Mouse (Mus musculus) neural tube, embryonic 15.5 days (tissue): ENCODE results near the gene Olfr1333. TPM values are rescaled to one million over a fixed set of nuclear protein-coding genes. Genes with fewer than 3 reads are reported as not detected.
"Not testable (repeated sequence)": the region's sequence is repeated elsewhere in the genome, so short reads cannot be mapped to it uniquely, and the experiment has no call there.

Experiments used
- ATAC-seq: fragments of 200-750 bp; cut with Nextera tagmentation; 2 replicates; pipeline ENCODE4 v1.8.0; 2017; ENCODE audit warnings: mild to moderate bottlenecking, moderate TSS enrichment, moderate library complexity; ENCODE audit not compliant: low FRiP score
- H3K27ac ChIP-seq: fragments of 300-500 bp; sonication (generic); replicated peaks from 2 replicates; pipeline ENCODE4 v1.5.1; 2015; ENCODE audit warnings: mild to moderate bottlenecking, inconsistent platforms
- H3K27me3 ChIP-seq: fragments of 300-500 bp; sonication (generic); replicated peaks from 2 replicates; pipeline ENCODE4 v1.6.1; 2015; ENCODE audit warnings: inconsistent platforms
- H3K36me3 ChIP-seq: fragments of 300-500 bp; sonication (generic); 2 replicates; pipeline ENCODE4 v1.6.1; 2015; ENCODE audit warnings: inconsistent platforms
- H3K4me1 ChIP-seq: fragments of 300-500 bp; sonication (generic); 2 replicates; pipeline ENCODE4 v1.6.1; 2015; ENCODE audit warnings: inconsistent platforms
- H3K4me2 ChIP-seq: fragments of 300-500 bp; sonication (generic); 2 replicates; pipeline ENCODE4 v1.6.1; 2015; ENCODE audit warnings: inconsistent platforms, mild to moderate bottlenecking, moderate library complexity
- H3K4me3 ChIP-seq: fragments of 300-500 bp; sonication (generic); replicated peaks from 2 replicates; pipeline ENCODE4 v1.5.1; 2015; ENCODE audit warnings: mild to moderate bottlenecking, inconsistent platforms
- H3K9ac ChIP-seq: fragments of 300-500 bp; sonication (generic); replicated peaks from 2 replicates; pipeline ENCODE4 v1.6.1; 2015; ENCODE audit warnings: mild to moderate bottlenecking, inconsistent platforms
- H3K9me3 ChIP-seq: fragments of 300-500 bp; sonication (generic); replicated peaks from 2 replicates; pipeline ENCODE4 v1.6.1; 2016; ENCODE audit warnings: inconsistent platforms
- WGBS: fragments of 180-500 bp; shearing (Covaris S2); methylation state at CpG from one replicate; pipeline ENCODE4 v1.1.7; 2015; ENCODE audit warnings: mixed read lengths; 5-methylcytosine and 5-hydroxymethylcytosine counted together
- polyA plus RNA-seq: library from polyadenylated mRNA; unstranded; fragments of >200 nt; fragmentation: Nextera tagmentation; extraction: Ambion mirVana; gene quantifications from 2 replicates; pipeline ENCODE4 v1.2.1, GENCODE M21; 2015

Olfr1333 gene
- not detected in 2 replicates for polyA plus RNA-seq

GRCm38 (mm10) chr4:118836179-118836578, at the start of gene Olfr1333:
Gene Olfr1333, minus strand, starts transcription at chr4:118836279.
- H3K9me3 ChIP-seq = no peaks in the 10 kb centered on the region
- no peak within 1 kb of the TSS for H3K4me2 ChIP-seq
- no peak for ATAC-seq
- H3K36me3 ChIP-seq = no peaks in the 10 kb centered on the region
- H3K4me3 ChIP-seq = no peak within 1 kb of the TSS
- H3K27ac ChIP-seq = no peak within 1 kb of the TSS
- H3K27me3 ChIP-seq = no peaks in the 10 kb centered on the region
- H3K9ac ChIP-seq = no peak within 1 kb of the TSS
- no peaks in the 10 kb centered on the region for H3K4me1 ChIP-seq
- WGBS = 90% methylated on average over 1 of the region's 1 CpGs

- no peak for ATAC-seq
- Histone ChIP-seq H3K9ac (no peak overlapping the region), H3K36me3 (no peaks in the 10 kb centered on the region), H3K27me3 (no peaks in the 10 kb centered on the region), H3K4me3 (no peak overlapping the region), H3K27ac (no peak overlapping the region), H3K4me1 (no peaks in the 10 kb centered on the region), H3K9me3 (no peaks in the 10 kb centered on the region), H3K4me2 (no peak overlapping the region)
These were observed 31.5 kb upstream of the Olfr1333 start for GRCm38 (mm10) chr4:118867566-118867965.

- Histone ChIP-seq H3K4me2 (no peak within 1 kb of the TSS), H3K9me3 (no peaks in the 10 kb centered on the region)
These were observed 28.3 kb upstream of the Olfr1333 start, which contains the start of gene Olfr1331 for GRCm38 (mm10) chr4:118864349-118864748. Gene Olfr1331, plus strand, starts transcription at chr4:118864649.

GRCm38 (mm10) chr4:118862704-118863103, 26.6 kb upstream of the Olfr1333 start:
- no peak overlapping the region for H3K4me2 ChIP-seq
- no peaks in the 10 kb centered on the region for H3K27me3 ChIP-seq
- no peaks in the 10 kb centered on the region for H3K4me1 ChIP-seq
- ATAC-seq = no peak
- no peak overlapping the region for H3K9ac ChIP-seq
- no peak overlapping the region for H3K27ac ChIP-seq
- H3K36me3 ChIP-seq = no peaks in the 10 kb centered on the region
- H3K9me3 ChIP-seq = no peaks in the 10 kb centered on the region
- WGBS = 54% methylated on average over 4 of the region's 4 CpGs
- no peak overlapping the region for H3K4me3 ChIP-seq

More at GRCm38 (mm10) chr4:118864349-118864748, 28.3 kb upstream of the Olfr1333 start, which contains the start of gene Olfr1331:
- WGBS = 94% methylated on average over 1 of the region's 1 CpGs
- Histone ChIP-seq H3K27me3 (no peaks in the 10 kb centered on the region), H3K27ac (no peak within 1 kb of the TSS), H3K9ac (no peak within 1 kb of the TSS), H3K36me3 (no peaks in the 10 kb centered on the region), H3K4me1 (no peaks in the 10 kb centered on the region), H3K4me3 (no peak within 1 kb of the TSS)
- no peak for ATAC-seq

GRCm38 (mm10) chr4:118861791-118862190, 25.7 kb upstream of the Olfr1333 start:
- Histone ChIP-seq H3K9me3 (no peaks in the 10 kb centered on the region), H3K4me3 (no peak overlapping the region), H3K27ac (no peak overlapping the region), H3K27me3 (no peaks in the 10 kb centered on the region), H3K36me3 (no peaks in the 10 kb centered on the region), H3K4me1 (no peaks in the 10 kb centered on the region), H3K9ac (no peak overlapping the region), H3K4me2 (no peak overlapping the region)
- no peak for ATAC-seq
- 92% methylated on average over 1 of the region's 1 CpGs for WGBS

- no peak overlapping the region for H3K9ac ChIP-seq
- 83% methylated on average over 1 of the region's 1 CpGs for WGBS
- H3K9me3 ChIP-seq = no peaks in the 10 kb centered on the region
- H3K27ac ChIP-seq = no peak overlapping the region
- no peaks in the 10 kb centered on the region for H3K27me3 ChIP-seq
- H3K4me3 ChIP-seq = no peak overlapping the region
- no peak overlapping the region for H3K4me2 ChIP-seq
- no peaks in the 10 kb centered on the region for H3K36me3 ChIP-seq
- ATAC-seq = no peak
- H3K4me1 ChIP-seq = no peaks in the 10 kb centered on the region
These were observed 17.2 kb downstream of the Olfr1333 start for GRCm38 (mm10) chr4:118818921-118819320.

- no peak within 1 kb of the TSS for H3K27ac ChIP-seq
These were observed 26.2 kb downstream of the Olfr1333 start, which contains the start of gene Olfr1335 for GRCm38 (mm10) chr4:118809844-118810243. Gene Olfr1335, minus strand, starts transcription at chr4:118809944.

GRCm38 (mm10) chr4:118792796-118793195, 43.3 kb downstream of the Olfr1333 start:
- H3K36me3 ChIP-seq, H3K27me3 ChIP-seq, H3K9me3 ChIP-seq, H3K27ac ChIP-seq, H3K4me2 ChIP-seq, ATAC-seq, H3K9ac ChIP-seq, H3K4me1 ChIP-seq, H3K4me3 ChIP-seq: not testable (repeated sequence)

More at GRCm38 (mm10) chr4:118809844-118810243, 26.2 kb downstream of the Olfr1333 start, which contains the start of gene Olfr1335:
- 91% methylated on average over 4 of the region's 4 CpGs for WGBS
- Histone ChIP-seq H3K4me1 (no peaks in the 10 kb centered on the region), H3K36me3 (no peaks in the 10 kb centered on the region), H3K4me3 (no peak within 1 kb of the TSS), H3K9me3 (no peaks in the 10 kb centered on the region), H3K9ac (no peak within 1 kb of the TSS), H3K4me2 (no peak within 1 kb of the TSS), H3K27me3 (no peaks in the 10 kb centered on the region)
- ATAC-seq = no peak

GRCm38 (mm10) chr4:118782486-118782885, 53.6 kb downstream of the Olfr1333 start, which contains the start of gene Olfr1337:
Gene Olfr1337, minus strand, starts transcription at chr4:118782586.
- H3K4me2 ChIP-seq = no peak within 1 kb of the TSS
- H3K9ac ChIP-seq = no peak within 1 kb of the TSS
- no peaks in the 10 kb centered on the region for H3K36me3 ChIP-seq
- no peaks in the 10 kb centered on the region for H3K27me3 ChIP-seq
- WGBS = 77% methylated on average over 2 of the region's 2 CpGs
- H3K4me1 ChIP-seq = no peaks in the 10 kb centered on the region
- no peaks in the 10 kb centered on the region for H3K9me3 ChIP-seq
- H3K4me3 ChIP-seq = no peak within 1 kb of the TSS
- no peak for ATAC-seq
- no peak within 1 kb of the TSS for H3K27ac ChIP-seq

Other genes with a start within 250 kb of the Olfr1333 start
- 1.3 and 1.5 TPM in 2 replicates for gene Cfap57, start 215.5 kb downstream of the Olfr1333 start, polyA plus RNA-seq
- gene Ebna1bp2, start 215.5 kb downstream of the Olfr1333 start, polyA plus RNA-seq = 84.7 and 102 TPM in 2 replicates
- gene Olfr62, start 177.3 kb downstream of the Olfr1333 start, polyA plus RNA-seq = not detected in 2 replicates
- gene Olfr1342, start 143.5 kb downstream of the Olfr1333 start, polyA plus RNA-seq = not detected in 2 replicates
- not detected in 2 replicates for gene Olfr1341, start 132.8 kb downstream of the Olfr1333 start, polyA plus RNA-seq
- not detected in 2 replicates for gene Olfr1340, start 116.1 kb downstream of the Olfr1333 start, polyA plus RNA-seq
- gene Olfr1339, start 104.1 kb downstream of the Olfr1333 start, polyA plus RNA-seq = not detected in 2 replicates
- gene Olfr1338, start 77.5 kb downstream of the Olfr1333 start, polyA plus RNA-seq = not detected in 2 replicates
- gene Olfr1337, start 53.7 kb downstream of the Olfr1333 start, polyA plus RNA-seq = not detected in 2 replicates
- not detected in 2 replicates for gene Olfr1335, start 26.3 kb downstream of the Olfr1333 start, polyA plus RNA-seq
- not detected in 2 replicates for gene Olfr1331, start 28.4 kb upstream of the Olfr1333 start, polyA plus RNA-seq
- not detected in 2 replicates for gene Olfr1330, start 52.3 kb upstream of the Olfr1333 start, polyA plus RNA-seq
- not detected in 2 replicates for gene Olfr1329, start 81.2 kb upstream of the Olfr1333 start, polyA plus RNA-seq
- gene Olfr1328, start 102.3 kb upstream of the Olfr1333 start, polyA plus RNA-seq = not detected in 2 replicates
- not detected in 2 replicates for gene Lao1, start 125.3 kb upstream of the Olfr1333 start, polyA plus RNA-seq